Mouse (Mus musculus): Measurements from ENCODE around the gene Bloc1s1. TPM values are rescaled to one million over a fixed set of nuclear protein-coding genes. Genes with fewer than 3 reads are reported as not detected.

Bloc1s1 gene
- polyA plus RNA-seq, 1 experiment: 147 TPM

DNA sequence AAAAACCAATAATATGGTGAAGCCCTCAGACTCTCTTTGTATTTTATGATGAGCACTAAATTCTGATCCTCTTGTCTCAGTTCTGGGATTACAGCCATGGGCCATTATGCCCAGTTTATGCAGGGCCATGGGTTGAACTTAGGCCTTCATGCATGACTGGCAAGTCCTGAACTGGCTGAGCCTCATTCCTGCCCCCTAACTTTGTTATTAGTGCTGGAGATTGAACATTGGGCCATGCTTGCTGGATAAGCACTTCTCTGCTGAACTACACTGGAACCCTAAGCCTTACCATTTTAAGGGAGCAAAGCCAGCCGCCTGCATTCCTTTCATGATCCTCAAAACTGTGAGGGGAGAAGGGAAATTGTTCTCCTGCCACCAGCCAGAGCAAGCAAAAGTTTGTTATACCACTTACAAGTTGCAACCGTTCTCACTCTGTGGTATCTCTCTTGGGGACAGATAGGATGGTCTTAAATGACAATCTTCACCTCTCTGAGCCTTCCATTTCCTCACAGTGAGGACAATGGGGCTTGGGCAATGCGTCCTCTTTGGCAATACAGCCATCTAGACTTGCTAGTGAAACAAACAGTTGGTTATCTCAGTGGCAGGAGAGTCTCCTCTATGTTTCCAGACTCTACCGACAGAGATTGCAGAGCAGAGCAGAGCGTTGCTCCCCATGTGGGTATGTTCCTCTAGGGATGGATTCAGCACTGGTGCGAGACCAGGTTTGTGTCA lies 23.9 kb downstream of the Bloc1s1 start:
- H3K27me3 ChIP-seq (ENCODE audit: control insufficient read depth, insufficient read depth, low read length): peaks cover 7% of the 10 kb centered on the region; the same call in 1 of the 2 replicates
- no peak overlapping the region for H3K27ac ChIP-seq (ENCODE audit: insufficient read depth, low read depth, low read length)
- no peaks in the 10 kb centered on the region for H3K36me3 ChIP-seq (ENCODE audit: control insufficient read depth, insufficient read depth, low read length)
- WGBS: 82% methylated on average over 6 of the region's 6 CpGs
- no peak overlapping the region for H3K4me3 ChIP-seq (ENCODE audit: low read depth, low read length)
- TF ChIP-seq POLR2A (IDR thresholded peaks at IDR 0.05; ENCODE audit: low read depth, low read length): no peak
- no peak for TF ChIP-seq CTCF (IDR thresholded peaks at IDR 0.05; ENCODE audit: extremely low read depth, insufficient read length, insufficient replicate concordance, low read depth, low read length)
- H3K4me1 ChIP-seq (ENCODE audit: control insufficient read depth, insufficient read depth, insufficient read length, low read length): peaks cover 4% of the 10 kb centered on the region; the same call in 1 of the 2 replicates

DNA sequence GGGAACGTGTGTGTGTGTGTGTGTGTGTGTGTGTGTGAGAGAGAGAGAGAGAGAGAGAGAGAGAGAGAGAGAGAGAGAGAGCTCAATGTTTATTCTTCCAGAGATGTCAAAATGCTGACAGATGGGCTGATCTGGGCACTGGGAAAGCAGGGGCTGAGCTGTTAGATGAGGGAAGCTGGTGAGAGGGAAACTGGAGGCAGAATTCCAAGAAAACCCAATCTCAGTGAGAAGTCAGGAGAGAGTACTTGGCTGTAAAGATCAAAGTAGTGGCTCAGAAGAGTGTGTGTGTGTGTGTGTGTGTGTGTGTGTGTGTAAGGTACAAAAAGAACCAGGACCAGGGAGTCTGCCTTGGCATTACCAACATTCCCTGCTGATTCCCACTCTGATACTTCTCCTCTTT lies 26.3 kb downstream of the Bloc1s1 start:
- H3K27ac ChIP-seq (ENCODE audit: insufficient read depth, low read depth, low read length): no peak overlapping the region
- H3K36me3 ChIP-seq (ENCODE audit: control insufficient read depth, insufficient read depth, low read length): no peaks in the 10 kb centered on the region
- H3K4me1 ChIP-seq (ENCODE audit: control insufficient read depth, insufficient read depth, insufficient read length, low read length): no peaks in the 10 kb centered on the region
- H3K4me3 ChIP-seq (ENCODE audit: low read depth, low read length): no peak overlapping the region
- TF ChIP-seq CTCF (IDR thresholded peaks at IDR 0.05; ENCODE audit: extremely low read depth, insufficient read length, insufficient replicate concordance, low read depth, low read length) (no peak), POLR2A (IDR thresholded peaks at IDR 0.05; ENCODE audit: low read depth, low read length) (no peak)
- 27% methylated on average over 1 of the region's 1 CpGs for WGBS
- H3K27me3 ChIP-seq (ENCODE audit: control insufficient read depth, insufficient read depth, low read length): peaks cover 7% of the 10 kb centered on the region; the same call in 1 of the 2 replicates

DNA sequence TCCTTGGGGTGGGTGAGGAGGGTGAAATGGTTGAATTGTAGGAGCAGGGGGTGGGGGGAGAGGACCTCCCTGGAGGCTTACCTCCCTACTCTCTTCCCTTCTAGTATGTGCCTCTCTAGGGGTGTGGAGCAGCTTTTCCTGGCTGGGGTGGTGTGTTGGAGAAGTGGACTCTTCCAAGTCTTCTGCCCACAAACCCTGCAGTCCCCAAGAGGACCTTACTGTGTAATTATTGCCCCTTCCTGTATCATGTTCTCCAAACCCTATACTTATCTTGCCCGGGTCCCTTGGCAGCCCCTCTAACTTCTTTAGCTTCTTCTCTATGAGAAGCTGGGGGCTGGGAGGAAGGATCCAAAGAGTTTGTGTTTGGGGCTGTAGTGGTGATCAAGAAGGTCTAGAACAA lies 27.0 kb downstream of the Bloc1s1 start:
- H3K27ac ChIP-seq (ENCODE audit: insufficient read depth, low read depth, low read length): no peak overlapping the region
- no peaks in the 10 kb centered on the region for H3K4me1 ChIP-seq (ENCODE audit: control insufficient read depth, insufficient read depth, insufficient read length, low read length)
- 31% methylated on average over 1 of the region's 1 CpGs for WGBS
- peaks cover 12% of the 10 kb centered on the region for H3K27me3 ChIP-seq (ENCODE audit: control insufficient read depth, insufficient read depth, low read length)
- no peak for TF ChIP-seq POLR2A (IDR thresholded peaks at IDR 0.05; ENCODE audit: low read depth, low read length)
- TF ChIP-seq CTCF (IDR thresholded peaks at IDR 0.05; ENCODE audit: extremely low read depth, insufficient read length, insufficient replicate concordance, low read depth, low read length): no peak
- H3K4me3 ChIP-seq (ENCODE audit: low read depth, low read length): no peak overlapping the region
- H3K36me3 ChIP-seq (ENCODE audit: control insufficient read depth, insufficient read depth, low read length): no peaks in the 10 kb centered on the region

DNA sequence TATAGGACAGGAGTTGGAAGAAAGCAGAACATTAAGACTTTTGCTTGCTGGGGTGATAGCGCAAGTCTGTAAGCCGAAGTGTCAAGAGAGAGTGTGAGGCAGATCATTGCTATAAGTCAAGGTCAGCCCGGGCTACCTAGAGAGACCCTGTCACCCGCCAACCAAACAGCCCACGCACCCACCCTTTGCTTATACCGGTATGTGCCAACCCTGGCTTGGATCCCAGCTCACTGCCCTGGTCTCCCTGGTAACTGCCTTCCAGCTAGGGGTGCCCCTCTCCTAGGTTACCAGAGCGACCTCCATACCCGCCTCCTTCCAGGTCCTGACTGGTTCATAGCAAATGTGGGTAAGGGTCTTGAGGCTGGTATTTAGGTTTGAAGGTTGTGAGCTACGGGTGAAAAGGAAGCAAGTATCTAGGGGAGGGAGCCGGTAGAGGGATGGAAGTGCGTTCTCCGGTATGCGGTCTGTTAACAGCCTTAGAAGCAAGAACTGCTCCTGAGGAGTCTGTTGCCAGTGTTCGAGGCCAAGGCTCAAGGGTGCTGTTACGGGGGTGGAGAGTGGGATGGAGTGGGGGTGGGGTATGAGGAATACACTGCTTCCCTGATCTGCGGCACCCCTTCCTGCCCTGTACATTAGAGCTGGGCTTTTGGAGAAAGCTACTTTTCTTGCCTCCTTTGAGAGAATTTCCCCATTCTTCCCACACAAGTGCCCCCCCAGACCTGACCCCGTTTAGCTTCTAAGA lies 27.7 kb downstream of the Bloc1s1 start:
- H3K36me3 ChIP-seq (ENCODE audit: control insufficient read depth, insufficient read depth, low read length): no peaks in the 10 kb centered on the region
- peaks cover under 1% of the 10 kb centered on the region for H3K4me1 ChIP-seq (ENCODE audit: control insufficient read depth, insufficient read depth, insufficient read length, low read length)
- H3K27ac ChIP-seq (ENCODE audit: insufficient read depth, low read depth, low read length): no peak overlapping the region
- WGBS: 25% methylated on average over 17 of the region's 17 CpGs
- TF ChIP-seq POLR2A (IDR thresholded peaks at IDR 0.05; ENCODE audit: low read depth, low read length) (no peak), CTCF (IDR thresholded peaks at IDR 0.05; ENCODE audit: extremely low read depth, insufficient read length, insufficient replicate concordance, low read depth, low read length) (no peak)
- H3K27me3 ChIP-seq (ENCODE audit: control insufficient read depth, insufficient read depth, low read length): peaks cover 15% of the 10 kb centered on the region
- no peak overlapping the region for H3K4me3 ChIP-seq (ENCODE audit: low read depth, low read length)

DNA sequence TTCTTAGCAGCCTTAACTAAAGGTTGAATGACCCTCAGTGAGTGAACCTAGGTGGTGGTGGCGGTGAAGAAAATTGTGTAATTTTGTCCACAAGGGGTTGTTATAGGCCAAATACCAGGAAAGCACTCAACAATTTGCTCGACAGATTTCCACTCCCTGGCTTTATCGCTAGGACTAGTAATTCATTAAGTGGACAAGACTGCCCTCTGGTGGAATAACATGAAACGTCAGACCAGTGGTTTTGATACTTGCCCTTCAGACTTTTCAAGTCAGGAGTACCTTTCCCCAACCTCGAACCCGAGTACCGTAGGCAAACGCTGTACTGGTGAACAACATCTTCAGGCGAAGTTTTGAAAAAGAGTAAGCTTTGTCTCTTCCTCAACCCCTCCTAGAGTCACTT lies 28.4 kb downstream of the Bloc1s1 start:
- TF ChIP-seq POLR2A (IDR thresholded peaks at IDR 0.05; ENCODE audit: low read depth, low read length) (no peak), CTCF (IDR thresholded peaks at IDR 0.05; ENCODE audit: extremely low read depth, insufficient read length, insufficient replicate concordance, low read depth, low read length) (no peak)
- Histone ChIP-seq H3K4me3 (ENCODE audit: low read depth, low read length) (no peak overlapping the region), H3K36me3 (ENCODE audit: control insufficient read depth, insufficient read depth, low read length) (no peaks in the 10 kb centered on the region), H3K4me1 (ENCODE audit: control insufficient read depth, insufficient read depth, insufficient read length, low read length) (peaks cover 3% of the 10 kb centered on the region), H3K27me3 (ENCODE audit: control insufficient read depth, insufficient read depth, low read length) (peaks cover 15% of the 10 kb centered on the region), H3K27ac (ENCODE audit: insufficient read depth, low read depth, low read length) (no peak overlapping the region)
- WGBS: under 1% methylated on average over 9 of the region's 9 CpGs

DNA sequence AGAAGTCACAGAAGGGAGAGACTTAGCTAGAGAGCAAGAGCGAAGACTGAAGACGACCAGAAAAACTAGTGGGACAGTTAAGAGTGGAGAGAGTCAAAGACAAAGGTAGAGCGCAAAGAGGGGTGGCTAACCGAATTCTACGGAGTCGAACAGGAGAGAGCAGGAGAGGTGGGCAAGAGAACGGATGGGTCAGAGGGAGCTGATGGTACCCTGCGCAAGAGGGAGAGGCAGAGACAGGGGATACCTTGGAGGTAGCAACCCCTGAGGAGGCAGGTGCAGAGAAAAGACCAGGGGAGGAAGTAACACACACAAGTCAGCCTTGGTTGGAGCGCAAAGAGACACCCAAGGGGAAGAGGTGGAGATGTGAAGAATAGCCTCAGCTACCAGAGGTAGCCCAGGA lies 31.6 kb downstream of the Bloc1s1 start:
- TF ChIP-seq CTCF (IDR thresholded peaks at IDR 0.05; ENCODE audit: extremely low read depth, insufficient read length, insufficient replicate concordance, low read depth, low read length) (no peak), POLR2A (IDR thresholded peaks at IDR 0.05; ENCODE audit: low read depth, low read length) (no peak)
- peaks cover 15% of the 10 kb centered on the region for H3K27me3 ChIP-seq (ENCODE audit: control insufficient read depth, insufficient read depth, low read length)
- no peaks in the 10 kb centered on the region for H3K36me3 ChIP-seq (ENCODE audit: control insufficient read depth, insufficient read depth, low read length)
- peak overlapping the region; percentile 34 for H3K4me3 ChIP-seq (ENCODE audit: low read depth, low read length)
- WGBS: 17% methylated on average over 9 of the region's 9 CpGs
- H3K4me1 ChIP-seq (ENCODE audit: control insufficient read depth, insufficient read depth, insufficient read length, low read length): peaks cover 3% of the 10 kb centered on the region
- no peak overlapping the region for H3K27ac ChIP-seq (ENCODE audit: insufficient read depth, low read depth, low read length)

Data from small intestine, adult 2 months (tissue).